Mouse (Mus musculus) C2C12 (cell line): ENCODE measurements around the gene Cr2.

ENCODE experiments used
- CEBPB ChIP-seq: IDR thresholded peaks from one replicate; pipeline ENCODE4 v1.6.1; 2011; ENCODE audit warnings: low read depth, mild to moderate bottlenecking, control low read depth, moderate library complexity
- CTCF ChIP-seq: IDR thresholded peaks from one replicate; pipeline ENCODE4 v1.5.1; 2011; ENCODE audit not compliant: control insufficient read depth, insufficient read depth, insufficient read length
- MAX ChIP-seq: IDR thresholded peaks from one replicate; pipeline ENCODE4 v1.6.1; 2011; ENCODE audit warnings: mild to moderate bottlenecking, control low read depth
- MYOG ChIP-seq: IDR thresholded peaks from one replicate; pipeline ENCODE4 v1.6.1; 2011; ENCODE audit not compliant: control insufficient read depth, insufficient read length; ENCODE audit errors: extremely low read depth
- USF1 ChIP-seq: IDR thresholded peaks from one replicate; pipeline ENCODE4 v1.6.1; 2011; ENCODE audit warnings: low read depth, mild to moderate bottlenecking, control low read depth, moderate library complexity

DNA sequence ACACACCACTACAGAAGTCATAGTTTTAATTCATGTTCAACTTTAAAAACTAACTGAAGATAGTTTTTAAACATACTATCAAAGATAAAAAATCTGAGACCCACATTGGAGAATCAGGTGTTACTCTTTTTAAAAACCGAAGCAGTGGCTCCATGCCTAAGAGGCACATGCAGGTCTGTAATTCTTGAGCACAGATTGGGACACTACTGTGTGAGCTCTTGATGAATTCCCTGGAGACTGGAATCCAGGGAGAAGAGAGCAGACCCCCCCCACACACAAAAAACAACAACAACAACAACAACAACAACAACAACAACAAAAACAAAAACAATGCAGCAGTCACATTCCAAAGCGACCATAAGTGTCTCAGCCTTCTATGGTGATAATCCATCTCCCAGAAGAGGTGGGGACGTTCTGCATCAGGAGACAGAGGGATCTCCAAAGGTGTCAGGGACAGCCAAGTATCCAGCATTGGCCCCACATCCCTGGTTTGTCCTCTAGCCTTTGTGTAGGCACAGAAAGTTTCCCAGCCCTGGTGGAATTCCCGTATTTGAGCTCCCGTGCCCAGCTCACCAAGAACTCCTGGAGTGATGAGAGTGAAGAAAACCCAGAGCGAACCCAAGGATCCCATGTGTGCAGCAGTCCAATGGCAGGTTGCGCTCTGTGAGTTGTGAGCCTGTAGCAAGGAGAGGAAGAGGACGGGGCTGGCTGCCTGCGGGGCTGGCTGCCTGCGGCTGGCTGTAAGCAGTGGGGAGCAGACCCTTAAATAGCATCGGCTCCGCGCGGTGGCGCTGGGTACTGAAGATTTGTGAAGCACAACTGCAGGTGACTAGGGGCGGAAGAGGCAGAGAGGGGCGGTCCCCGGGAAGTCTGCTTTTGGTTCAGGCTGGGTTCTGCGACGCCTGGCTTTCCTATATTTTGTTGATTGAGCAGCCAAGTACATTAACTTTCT lies at the start of gene Cr2:
- TF ChIP-seq USF1 = no peak
- no peak for TF ChIP-seq CTCF
- TF ChIP-seq MAX = no peak
- TF ChIP-seq CEBPB = no peak
- TF ChIP-seq MYOG = no peak
